Mouse (Mus musculus) embryonic facial prominence, embryonic 12.5 days (tissue): ENCODE measurements at regions not wholly inside any gene's neighbourhood (a gene's known extent, or its start where the extent isn't known, plus 50 kb on each side); places are given as distances from the start of the nearest gene placed in this dataset.

ENCODE experiments used
- ATAC-seq: fragments of 200-750 bp; cut with Nextera tagmentation; 2 replicates; pipeline ENCODE4 v1.8.0; 2017; ENCODE audit not compliant: insufficient number of reproducible peaks, insufficient read depth, low FRiP score, low TSS enrichment
- H3K27ac ChIP-seq: fragments of 300-500 bp; sonication (generic); 2 replicates; pipeline ENCODE4 v1.5.1; 2016; ENCODE audit warnings: mild to moderate bottlenecking
- H3K27me3 ChIP-seq: fragments of 300-500 bp; sonication (generic); 2 replicates; pipeline ENCODE4 v1.6.1; 2016; ENCODE audit warnings: mild to moderate bottlenecking, moderate library complexity
- H3K36me3 ChIP-seq: fragments of 300-500 bp; sonication (generic); 2 replicates; pipeline ENCODE4 v1.6.1; 2016; ENCODE audit warnings: mild to moderate bottlenecking
- H3K4me1 ChIP-seq: fragments of 300-500 bp; sonication (generic); 2 replicates; pipeline ENCODE4 v1.6.1; 2016
- H3K4me2 ChIP-seq: fragments of 300-500 bp; sonication (generic); replicated peaks from 2 replicates; pipeline ENCODE4 v1.6.1; 2016; ENCODE audit warnings: mild to moderate bottlenecking, moderate library complexity
- H3K4me3 ChIP-seq: fragments of 300-500 bp; sonication (generic); 2 replicates; pipeline ENCODE4 v1.5.1; 2016; ENCODE audit warnings: mild to moderate bottlenecking
- H3K9ac ChIP-seq: fragments of 300-500 bp; sonication (generic); 2 replicates; pipeline ENCODE4 v1.6.1; 2016; ENCODE audit warnings: mild to moderate bottlenecking, moderate library complexity
- H3K9me3 ChIP-seq: fragments of 300-500 bp; sonication (generic); 2 replicates; pipeline ENCODE4 v1.6.1; 2016; ENCODE audit warnings: mild to moderate bottlenecking, moderate library complexity
- WGBS: fragments of 180-500 bp; shearing (Covaris S2); methylation state at CpG from one replicate; pipeline ENCODE4 v1.1.7; 2016; 5-methylcytosine and 5-hydroxymethylcytosine counted together

DNA sequence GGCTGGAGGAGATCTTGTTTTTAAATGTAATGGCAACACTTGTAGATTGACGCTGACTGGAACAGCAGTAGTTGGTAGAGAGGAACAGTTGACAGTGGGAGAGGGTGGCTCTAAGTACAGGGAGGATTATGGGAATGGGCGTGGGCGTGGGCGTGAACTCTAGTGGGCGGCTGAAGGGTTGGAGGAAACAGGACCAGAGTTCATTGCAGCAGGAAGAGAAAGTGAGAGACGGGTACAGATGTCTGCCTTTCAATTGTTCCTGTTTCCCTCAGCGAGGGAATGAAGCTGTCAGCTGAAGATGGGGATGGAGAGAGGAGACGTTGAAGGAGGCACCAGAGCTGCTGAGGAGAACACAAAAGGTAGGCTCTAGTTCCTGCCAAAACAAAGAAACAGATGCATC is 135.2 kb downstream of the Hhipl2 start:
- WGBS = 89% methylated on average over 8 of the region's 8 CpGs
- H3K27me3 ChIP-seq = no peaks in the 10 kb centered on the region
- no peak overlapping the region for H3K27ac ChIP-seq
- H3K36me3 ChIP-seq = no peaks in the 10 kb centered on the region
- H3K4me3 ChIP-seq = no peak overlapping the region
- H3K9ac ChIP-seq = no peak overlapping the region
- H3K4me2 ChIP-seq = no peak overlapping the region
- H3K4me1 ChIP-seq = peaks cover 6% of the 10 kb centered on the region; the same call in 1 of the 2 replicates
- ATAC-seq = no peak
- H3K9me3 ChIP-seq = no peaks in the 10 kb centered on the region

GRCm38 (mm10) chr1:183562853-183563252 is 144.8 kb downstream of the Hhipl2 start:
- Histone ChIP-seq H3K9me3 (no peaks in the 10 kb centered on the region), H3K9ac (no peak overlapping the region), H3K36me3 (no peaks in the 10 kb centered on the region), H3K27me3 (no peaks in the 10 kb centered on the region), H3K4me3 (no peak overlapping the region), H3K27ac (no peak overlapping the region), H3K4me1 (no peaks in the 10 kb centered on the region), H3K4me2 (no peak overlapping the region)
- ATAC-seq = no peak
- WGBS = 90% methylated on average over 3 of the region's 3 CpGs

GRCm38 (mm10) chr1:183573621-183574585 is 155.9 kb downstream of the Hhipl2 start:
- Histone ChIP-seq H3K4me2 (no peak overlapping the region), H3K27me3 (no peaks in the 10 kb centered on the region), H3K4me3 (no peak overlapping the region), H3K4me1 (no peaks in the 10 kb centered on the region), H3K9me3 (no peaks in the 10 kb centered on the region), H3K27ac (no peak overlapping the region), H3K9ac (no peak overlapping the region), H3K36me3 (no peaks in the 10 kb centered on the region)
- no peak for ATAC-seq
- 44% methylated on average over 10 of the region's 10 CpGs for WGBS

GRCm38 (mm10) chr1:183584861-183585260 is 166.8 kb downstream of the Hhipl2 start:
- Histone ChIP-seq H3K9me3 (peaks cover 5% of the 10 kb centered on the region; the same call in 1 of the 2 replicates), H3K9ac (no peak overlapping the region), H3K4me3 (no peak overlapping the region), H3K27ac (no peak overlapping the region), H3K4me2 (no peak overlapping the region), H3K27me3 (no peaks in the 10 kb centered on the region), H3K36me3 (no peaks in the 10 kb centered on the region), H3K4me1 (no peaks in the 10 kb centered on the region)
- no peak for ATAC-seq
- WGBS = 74% methylated on average over 6 of the region's 6 CpGs

- Histone ChIP-seq H3K4me1 (no peaks in the 10 kb centered on the region), H3K4me3 (no peak overlapping the region), H3K9ac (no peak overlapping the region), H3K27ac (no peak overlapping the region), H3K27me3 (no peaks in the 10 kb centered on the region), H3K9me3 (peaks cover 5% of the 10 kb centered on the region; the same call in 1 of the 2 replicates), H3K4me2 (no peak overlapping the region), H3K36me3 (no peaks in the 10 kb centered on the region)
- 84% methylated on average over 4 of the region's 4 CpGs for WGBS
- no peak for ATAC-seq
These were observed 168.4 kb downstream of the Hhipl2 start for GRCm38 (mm10) chr1:183586406-183586805.

DNA sequence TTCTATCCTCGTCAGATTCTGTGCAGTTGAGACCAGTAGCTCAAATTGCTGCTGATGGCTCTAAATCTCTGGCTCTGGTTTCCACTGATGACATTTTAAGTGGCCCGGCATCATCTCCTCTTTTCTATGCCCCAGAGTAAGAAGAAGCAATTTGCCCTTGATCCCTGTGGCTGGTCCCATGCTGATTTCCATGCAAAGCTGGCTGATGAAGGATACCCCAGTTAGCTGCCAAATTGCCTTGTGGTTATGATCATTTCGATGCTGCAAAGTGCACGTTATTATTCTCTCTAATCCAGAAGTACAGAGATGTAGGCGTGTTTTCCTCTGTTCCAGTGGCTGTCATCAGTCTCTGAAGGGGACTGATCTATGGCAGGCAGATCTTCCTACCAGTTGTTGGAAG is 177.3 kb downstream of the Hhipl2 start:
- Histone ChIP-seq H3K4me1 (no peaks in the 10 kb centered on the region), H3K9ac (no peak overlapping the region), H3K36me3 (no peaks in the 10 kb centered on the region), H3K27me3 (no peaks in the 10 kb centered on the region), H3K4me3 (no peak overlapping the region), H3K27ac (no peak overlapping the region), H3K4me2 (no peak overlapping the region), H3K9me3 (no peaks in the 10 kb centered on the region)
- 73% methylated on average over 5 of the region's 5 CpGs for WGBS
- ATAC-seq = no peak

- Histone ChIP-seq H3K27ac (no peak overlapping the region), H3K4me3 (no peak overlapping the region), H3K36me3 (no peaks in the 10 kb centered on the region), H3K9me3 (no peaks in the 10 kb centered on the region), H3K27me3 (no peaks in the 10 kb centered on the region), H3K9ac (no peak overlapping the region), H3K4me2 (no peak overlapping the region), H3K4me1 (no peaks in the 10 kb centered on the region)
- WGBS = 69% methylated on average over 8 of the region's 8 CpGs
- no peak for ATAC-seq
These were observed 182.5 kb downstream of the Hhipl2 start for GRCm38 (mm10) chr1:183600466-183600865.

DNA sequence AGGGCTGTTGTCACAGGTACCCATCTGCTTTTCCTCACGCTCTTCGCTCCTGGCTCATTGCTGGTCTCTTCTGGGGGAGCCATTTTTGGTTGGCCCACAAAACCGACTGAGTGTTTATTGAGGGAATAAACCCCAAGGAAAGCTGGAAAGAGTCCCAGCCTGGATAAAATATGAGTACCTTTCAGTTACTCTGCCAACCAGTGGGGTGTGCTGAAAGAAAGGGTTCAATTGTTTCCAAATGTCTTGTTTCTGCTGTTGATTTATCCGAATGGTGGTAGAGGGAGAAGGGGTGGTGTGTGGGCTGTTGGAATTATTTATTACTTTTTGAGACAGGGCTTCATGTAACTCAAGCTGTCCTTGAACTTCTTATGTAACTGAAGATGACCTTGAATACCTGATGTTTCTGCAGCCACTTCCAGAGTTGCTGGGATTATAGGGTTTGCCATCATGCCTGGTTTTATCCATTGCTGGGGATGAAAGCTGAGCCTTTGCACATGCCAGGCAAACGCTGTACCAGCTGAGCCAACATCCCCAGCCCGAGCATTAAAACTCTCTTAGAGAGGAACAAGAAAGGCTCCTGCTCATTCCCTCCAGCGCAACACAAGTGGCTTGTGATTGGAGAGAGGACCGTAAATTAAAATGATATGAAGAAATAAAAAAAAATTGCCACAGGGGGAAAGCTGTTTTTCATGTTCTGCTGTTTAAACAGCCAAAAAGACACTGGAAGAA is 194.1 kb downstream of the Hhipl2 start:
- Histone ChIP-seq H3K36me3 (no peaks in the 10 kb centered on the region), H3K27me3 (no peaks in the 10 kb centered on the region), H3K9ac (no peak overlapping the region), H3K9me3 (no peaks in the 10 kb centered on the region), H3K27ac (0 out of 2 replicates have a peak overlapping the region, but pooled peaks have one; percentile 17), H3K4me2 (no peak overlapping the region), H3K4me3 (no peak overlapping the region), H3K4me1 (peaks cover 15% of the 10 kb centered on the region; the same call in 1 of the 2 replicates)
- whole genome bisulfite sequencing = 58% methylated on average over 8 of the region's 8 CpGs
- ATAC-seq = no peak

DNA sequence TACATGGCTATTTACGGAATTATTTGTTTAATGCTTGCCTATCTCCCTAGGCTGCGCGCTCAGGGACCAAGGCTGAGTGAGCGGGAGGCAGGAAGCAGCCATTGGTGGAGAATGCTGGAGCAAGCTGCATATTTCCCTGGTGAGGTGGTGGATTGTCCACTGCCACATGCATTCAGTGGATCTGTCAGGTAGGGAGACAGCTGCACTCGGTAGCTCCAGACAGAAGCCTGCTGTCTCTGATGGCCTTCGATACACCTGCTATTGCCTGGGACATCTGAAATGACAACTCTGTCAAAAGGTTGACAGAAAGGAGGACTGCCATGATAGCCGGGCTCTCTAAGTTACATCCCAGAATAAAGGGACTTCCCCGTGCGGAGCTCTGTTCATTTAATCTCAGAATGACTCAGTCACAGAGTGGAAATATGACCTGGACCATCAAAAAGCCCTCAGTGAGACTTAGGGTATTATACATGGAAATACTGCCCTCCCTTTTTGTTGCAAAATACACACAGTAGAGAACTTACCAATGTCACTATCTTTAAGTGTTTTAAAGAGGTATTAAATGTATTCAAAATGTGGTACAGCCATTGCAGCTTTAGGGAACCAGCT is 201.5 kb downstream of the Hhipl2 start:
- 80% methylated on average over 9 of the region's 9 CpGs for WGBS
- Histone ChIP-seq H3K36me3 (no peaks in the 10 kb centered on the region), H3K4me3 (no peak overlapping the region), H3K27me3 (no peaks in the 10 kb centered on the region), H3K27ac (no peak overlapping the region), H3K4me1 (no peaks in the 10 kb centered on the region), H3K9ac (no peak overlapping the region), H3K4me2 (no peak overlapping the region), H3K9me3 (no peaks in the 10 kb centered on the region)
- no peak for ATAC-seq

- no peak for ATAC-seq
- no peaks in the 10 kb centered on the region for H3K36me3 ChIP-seq
- no peaks in the 10 kb centered on the region for H3K27me3 ChIP-seq
- no peaks in the 10 kb centered on the region for H3K4me1 ChIP-seq
- no peak overlapping the region for H3K4me2 ChIP-seq
- WGBS = 76% methylated on average over 4 of the region's 4 CpGs
- H3K4me3 ChIP-seq = no peak overlapping the region
- H3K9me3 ChIP-seq = no peaks in the 10 kb centered on the region
- H3K9ac ChIP-seq = no peak overlapping the region
- H3K27ac ChIP-seq = no peak overlapping the region
These were observed 204.3 kb downstream of the Hhipl2 start for GRCm38 (mm10) chr1:183622341-183622740.

GRCm38 (mm10) chr1:183624266-183624665 is 206.3 kb downstream of the Hhipl2 start:
- H3K27me3 ChIP-seq = no peaks in the 10 kb centered on the region
- no peaks in the 10 kb centered on the region for H3K9me3 ChIP-seq
- no peak overlapping the region for H3K9ac ChIP-seq
- WGBS = 45% methylated on average over 1 of the region's 1 CpGs
- no peak overlapping the region for H3K4me2 ChIP-seq
- H3K4me3 ChIP-seq = no peak overlapping the region
- no peak overlapping the region for H3K27ac ChIP-seq
- no peak for ATAC-seq
- H3K4me1 ChIP-seq = no peaks in the 10 kb centered on the region
- no peaks in the 10 kb centered on the region for H3K36me3 ChIP-seq
